Mouse (Mus musculus) ES-Bruce4 (cell line): ENCODE data around the gene Tmprss12. TPM values are rescaled to one million over a fixed set of nuclear protein-coding genes. Genes with fewer than 3 reads are reported as not detected.
"Not testable (repeated sequence)": the region's sequence is repeated elsewhere in the genome, so short reads cannot be mapped to it uniquely, and the experiment has no call there.

Source experiments
- H3K27ac ChIP-seq: 2 replicates; pipeline ENCODE4 v1.5.1; 2012; ENCODE audit warnings: low read length, inconsistent platforms; ENCODE audit not compliant: insufficient read depth
- H3K27me3 ChIP-seq: 2 replicates; pipeline ENCODE4 v1.6.1; 2012; ENCODE audit warnings: mild to moderate bottlenecking, low read length, inconsistent platforms; ENCODE audit not compliant: control insufficient read depth, poor library complexity, insufficient read depth, severe bottlenecking
- H3K36me3 ChIP-seq: 2 replicates; pipeline ENCODE4 v1.6.1; 2012; ENCODE audit warnings: inconsistent platforms, mild to moderate bottlenecking, low read length, moderate library complexity; ENCODE audit not compliant: control insufficient read depth, poor library complexity, insufficient read depth, severe bottlenecking
- H3K4me1 ChIP-seq: one replicate; pipeline ENCODE4 v1.8.1; 2011; ENCODE audit warnings: low read length; ENCODE audit not compliant: control insufficient read depth, insufficient read depth
- H3K4me3 ChIP-seq: 2 replicates; pipeline ENCODE4 v1.5.1; 2011; ENCODE audit warnings: low read depth, mild to moderate bottlenecking, low read length
- H3K9ac ChIP-seq: 2 replicates; pipeline ENCODE4 v1.6.1; 2012; ENCODE audit warnings: low read depth, mild to moderate bottlenecking, inconsistent platforms; ENCODE audit not compliant: poor library complexity, severe bottlenecking
- H3K9me3 ChIP-seq: replicated peaks from 2 replicates; pipeline ENCODE4 v1.6.1; 2012; ENCODE audit warnings: mild to moderate bottlenecking, low read length, inconsistent platforms; ENCODE audit not compliant: control insufficient read depth, poor library complexity, insufficient read depth, severe bottlenecking
- CTCF ChIP-seq: IDR thresholded peaks from one replicate; pipeline ENCODE4 v1.8.1; 2011; ENCODE audit warnings: low read depth, low read length
- EP300 ChIP-seq: IDR thresholded peaks from 2 replicates; pipeline ENCODE4 v1.6.1; 2011; ENCODE audit warnings: low read depth, low read length; ENCODE audit not compliant: insufficient read depth
- POLR2A ChIP-seq: IDR thresholded peaks from one replicate; pipeline ENCODE4 v1.8.1; 2011; ENCODE audit warnings: low read length; ENCODE audit not compliant: insufficient read depth
- polyA plus RNA-seq: library from polyadenylated mRNA; stranded (reverse); fragments of >200 nt; gene quantifications from 2 replicates; pipeline ENCODE4 v1.2.4, GENCODE M21; 2011; ENCODE audit warnings: low read depth; ENCODE audit not compliant: missing spikeins, insufficient read depth, insufficient read length

Gene Tmprss12
- polyA plus RNA-seq, 1 experiment, result 3.2 TPM

DNA sequence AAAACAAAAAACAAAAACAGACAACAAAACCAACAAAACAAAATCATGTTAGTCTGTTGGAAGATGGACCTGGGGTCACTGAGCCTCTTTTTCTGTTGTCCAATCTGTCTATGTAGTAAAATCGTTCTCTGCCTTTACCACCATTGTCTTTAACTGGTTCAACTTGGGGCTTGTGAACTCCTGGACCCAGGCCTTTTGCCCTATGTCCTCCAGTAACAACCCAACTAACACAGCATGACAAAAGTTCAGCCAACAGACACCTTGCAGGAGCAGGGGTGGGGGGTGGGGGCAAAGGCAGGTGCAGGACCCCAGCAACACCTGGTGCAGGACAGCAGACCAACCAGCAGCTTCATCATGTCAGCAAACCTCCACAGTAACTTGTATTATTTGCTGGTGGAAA is 39.2 kb downstream of the Tmprss12 start:
- Histone ChIP-seq H3K4me1 (no peaks in the 10 kb centered on the region), H3K27me3 (no peaks in the 10 kb centered on the region), H3K36me3 (no peaks in the 10 kb centered on the region), H3K9ac (no peak overlapping the region), H3K27ac (no peak overlapping the region), H3K9me3 (no peaks in the 10 kb centered on the region), H3K4me3 (no peak overlapping the region)
- TF ChIP-seq EP300 (no peak), CTCF (no peak), POLR2A (no peak)

DNA sequence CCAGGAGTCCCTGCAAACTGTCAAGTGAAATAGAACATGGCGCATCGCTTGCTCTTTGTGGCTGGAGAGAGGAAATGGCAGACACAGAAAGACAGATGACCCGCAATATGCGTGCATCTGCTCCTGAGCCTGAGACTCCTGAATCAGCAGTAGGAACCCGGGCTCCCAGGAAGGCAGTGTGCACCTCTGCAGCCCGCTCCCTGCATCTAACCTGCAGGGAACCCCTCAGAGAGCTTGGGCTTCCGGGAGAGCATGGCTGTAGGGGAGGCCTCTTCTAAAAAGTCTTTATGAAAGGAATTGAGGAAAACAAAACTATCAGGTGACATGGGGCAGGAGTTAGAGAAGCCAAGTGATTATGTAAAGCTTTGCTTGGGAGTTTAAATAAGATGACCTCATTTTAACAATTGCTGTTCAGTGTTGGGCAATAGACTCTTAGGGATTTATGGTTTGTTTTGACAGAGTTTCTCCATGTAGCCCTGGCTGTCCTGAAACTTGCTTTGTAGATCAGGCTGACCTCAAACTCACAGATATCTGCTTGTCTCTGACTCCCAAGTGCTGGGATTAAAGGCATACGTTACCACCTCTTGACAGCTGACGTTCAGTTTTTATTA is 39.8 kb downstream of the Tmprss12 start:
- H3K4me3 ChIP-seq, result no peak overlapping the region
- H3K4me1 ChIP-seq, result no peaks in the 10 kb centered on the region
- no peak overlapping the region for H3K27ac ChIP-seq
- H3K36me3 ChIP-seq, result no peaks in the 10 kb centered on the region
- no peaks in the 10 kb centered on the region for H3K9me3 ChIP-seq
- TF ChIP-seq POLR2A (no peak), EP300 (no peak), CTCF (no peak)
- H3K27me3 ChIP-seq, result no peaks in the 10 kb centered on the region
- no peak overlapping the region for H3K9ac ChIP-seq

DNA sequence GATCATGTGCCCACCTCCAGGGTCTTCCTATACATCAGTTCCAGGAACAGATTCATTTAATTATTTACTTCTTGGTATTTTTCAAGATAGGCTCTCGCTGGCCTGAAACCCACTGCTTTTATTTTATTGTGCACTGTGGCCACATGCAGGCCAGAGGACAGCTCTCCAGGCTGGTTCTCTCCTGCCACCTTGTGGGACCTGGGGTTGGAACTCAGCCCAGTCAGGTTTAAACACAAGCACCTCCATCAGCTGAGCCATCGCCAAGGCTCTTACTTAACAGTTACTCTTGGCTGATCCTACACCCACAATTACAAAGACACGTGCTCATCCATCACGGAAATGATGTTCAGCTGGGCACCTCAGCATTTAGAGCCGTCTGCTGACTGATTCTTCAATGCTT is 40.5 kb downstream of the Tmprss12 start:
- TF ChIP-seq CTCF (peak; percentile 94), EP300 (no peak)
- no peak overlapping the region for H3K9ac ChIP-seq
- no peak overlapping the region for H3K4me3 ChIP-seq
- no peaks in the 10 kb centered on the region for H3K4me1 ChIP-seq
- no peaks in the 10 kb centered on the region for H3K27me3 ChIP-seq
- H3K9me3 ChIP-seq, result no peaks in the 10 kb centered on the region
- H3K27ac ChIP-seq, result no peak overlapping the region
- no peaks in the 10 kb centered on the region for H3K36me3 ChIP-seq

DNA sequence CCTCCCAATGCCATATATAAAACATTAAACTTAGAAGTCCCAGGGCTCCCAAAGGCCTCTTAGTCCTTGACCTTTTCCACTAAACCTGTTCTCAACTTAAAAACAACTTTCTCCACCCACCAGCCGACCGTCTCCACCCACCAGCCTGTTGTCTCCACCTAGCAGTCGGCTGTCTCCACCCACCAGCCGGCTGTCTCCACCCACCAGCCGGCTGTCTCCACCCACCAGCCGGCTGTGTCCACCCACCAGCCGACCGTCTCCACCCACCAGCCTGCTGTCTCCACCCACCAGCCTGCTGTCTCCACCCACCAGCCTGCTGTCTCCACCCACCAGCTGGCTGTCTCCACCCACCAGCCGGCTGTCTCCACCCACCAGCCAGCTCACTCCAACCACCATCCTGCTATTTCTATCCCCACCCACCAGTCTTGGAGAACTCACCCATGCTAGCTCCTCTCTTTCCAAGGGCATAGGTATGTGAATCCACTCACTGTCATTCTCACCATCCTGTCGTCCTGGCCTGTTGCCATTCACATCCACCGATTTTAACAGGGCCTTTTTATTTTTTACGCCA is 43.5 kb downstream of the Tmprss12 start:
- Histone ChIP-seq H3K36me3 (no peaks in the 10 kb centered on the region), H3K9me3 (no peaks in the 10 kb centered on the region), H3K4me1 (no peaks in the 10 kb centered on the region), H3K27ac (no peak overlapping the region), H3K27me3 (no peaks in the 10 kb centered on the region), H3K4me3 (no peak overlapping the region), H3K9ac (no peak overlapping the region)
- TF ChIP-seq POLR2A (peak; percentile 14), CTCF (no peak), EP300 (no peak)

DNA sequence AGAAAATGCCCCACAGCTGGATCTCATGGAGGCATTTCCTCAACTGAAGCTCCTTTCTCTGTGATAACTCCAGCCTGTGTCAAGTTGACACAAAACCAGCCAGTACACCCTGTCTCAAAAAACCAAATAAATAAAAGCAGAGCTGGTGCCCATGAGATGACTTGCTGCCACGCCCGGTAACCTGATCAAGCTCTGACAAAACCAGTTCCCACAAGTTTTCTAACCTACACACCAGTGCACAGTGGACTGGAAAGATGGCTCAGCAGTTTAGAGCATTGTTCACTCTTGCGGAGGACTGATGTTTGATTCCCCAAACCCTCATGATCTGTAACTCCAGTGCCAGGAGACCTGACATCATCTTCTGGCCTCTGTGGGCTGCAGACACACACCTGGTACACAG is 44.6 kb downstream of the Tmprss12 start:
- H3K9me3 ChIP-seq, result no peaks in the 10 kb centered on the region
- H3K4me3 ChIP-seq, result no peak overlapping the region
- no peak overlapping the region for H3K9ac ChIP-seq
- no peaks in the 10 kb centered on the region for H3K4me1 ChIP-seq
- H3K27me3 ChIP-seq, result no peaks in the 10 kb centered on the region
- TF ChIP-seq EP300 (no peak), CTCF (no peak), POLR2A (no peak)
- no peaks in the 10 kb centered on the region for H3K36me3 ChIP-seq
- no peak overlapping the region for H3K27ac ChIP-seq

DNA sequence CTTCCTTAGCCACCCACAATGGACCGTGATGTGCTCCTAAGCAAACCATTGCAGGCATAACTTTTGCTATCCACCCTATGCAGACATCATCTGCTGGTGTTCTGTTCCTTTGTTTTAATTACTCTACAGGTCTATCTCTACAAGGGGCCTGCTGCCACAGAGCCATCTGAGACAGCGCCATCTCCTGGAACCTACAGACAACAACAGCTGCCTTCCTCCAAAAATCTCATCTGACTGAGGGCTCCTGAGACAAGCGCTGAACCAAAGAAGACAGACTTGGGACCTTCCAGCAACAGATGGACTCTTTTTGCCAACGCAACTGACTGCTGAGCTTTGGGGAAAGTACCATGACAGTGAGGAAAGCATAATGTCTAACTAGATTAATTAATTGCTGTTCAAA is 47.5 kb downstream of the Tmprss12 start:
- not testable (repeated sequence) for H3K27me3 ChIP-seq, H3K27ac ChIP-seq, H3K9me3 ChIP-seq, H3K36me3 ChIP-seq, H3K4me1 ChIP-seq, H3K9ac ChIP-seq, H3K4me3 ChIP-seq
- TF ChIP-seq CTCF, result peak; percentile 24

DNA sequence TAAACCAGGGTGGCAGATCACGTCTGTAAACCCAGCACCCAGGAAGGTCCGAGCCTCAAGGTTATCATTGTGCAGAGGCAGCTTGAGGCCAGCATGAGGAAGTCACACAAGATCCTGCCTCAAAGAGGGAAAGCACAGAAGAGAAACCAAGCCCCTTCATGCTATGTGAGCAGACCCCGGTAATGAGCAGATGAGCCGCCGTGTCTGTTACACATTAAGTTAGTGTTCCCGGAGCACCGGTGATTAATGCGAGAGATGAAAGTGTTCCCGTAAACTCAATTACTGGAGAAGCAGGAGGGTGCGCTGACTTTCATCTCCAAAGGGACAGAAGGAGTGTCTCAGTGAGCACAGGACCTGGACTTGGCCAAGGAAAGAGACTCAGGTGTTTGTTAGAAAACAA is 48.7 kb downstream of the Tmprss12 start:
- H3K27me3 ChIP-seq, H3K27ac ChIP-seq, H3K9ac ChIP-seq, H3K9me3 ChIP-seq, H3K4me3 ChIP-seq, H3K36me3 ChIP-seq, H3K4me1 ChIP-seq: not testable (repeated sequence)
